Mouse (Mus musculus) limb, embryonic 11.5 days (tissue): Measurements from ENCODE around the gene Ndufa6. TPM values are rescaled to one million over a fixed set of nuclear protein-coding genes. Genes with fewer than 3 reads are reported as not detected.
"Not testable (repeated sequence)": the region's sequence is repeated elsewhere in the genome, so short reads cannot be mapped to it uniquely, and the experiment has no call there.

ENCODE experiments used
- ATAC-seq: fragments of 200-750 bp; cut with Nextera tagmentation; 2 replicates; pipeline ENCODE4 v1.8.0; 2017; ENCODE audit warnings: low read depth; ENCODE audit not compliant: insufficient number of reproducible peaks, low FRiP score, low TSS enrichment
- DNase-seq: peaks from one replicate; pipeline ENCODE4 v3.0.0-alpha.2; 2015; ENCODE audit warnings: low spot score
- H3K27ac ChIP-seq: fragments of 300-500 bp; sonication (generic); replicated peaks from 2 replicates; pipeline ENCODE4 v1.5.1; 2014; ENCODE audit warnings: low read depth, mild to moderate bottlenecking, low read length
- H3K27me3 ChIP-seq: fragments of 300-500 bp; sonication (generic); 2 replicates; pipeline ENCODE4 v1.6.1; 2014; ENCODE audit warnings: mild to moderate bottlenecking, low read length, mixed read lengths; ENCODE audit not compliant: control insufficient read depth, insufficient read depth
- H3K36me3 ChIP-seq: fragments of 300-500 bp; sonication (generic); 2 replicates; pipeline ENCODE4 v1.6.1; 2014; ENCODE audit warnings: mild to moderate bottlenecking, low read length, moderate library complexity, mixed read lengths; ENCODE audit not compliant: control insufficient read depth, insufficient read depth
- H3K4me1 ChIP-seq: fragments of 300-500 bp; sonication (generic); 2 replicates; pipeline ENCODE4 v1.6.1; 2014; ENCODE audit warnings: low read length, mixed read lengths; ENCODE audit not compliant: control insufficient read depth, insufficient read depth
- H3K4me2 ChIP-seq: fragments of 300-500 bp; sonication (generic); 2 replicates; pipeline ENCODE4 v1.6.1; 2014; ENCODE audit warnings: low read depth, mild to moderate bottlenecking, moderate library complexity; ENCODE audit not compliant: severe bottlenecking
- H3K4me3 ChIP-seq: fragments of 300-500 bp; sonication (generic); 2 replicates; pipeline ENCODE4 v1.5.1; 2014; ENCODE audit warnings: low read depth, low read length
- H3K9ac ChIP-seq: fragments of 300-500 bp; sonication (generic); 2 replicates; pipeline ENCODE4 v1.6.1; 2014; ENCODE audit warnings: mild to moderate bottlenecking, low read length
- H3K9me3 ChIP-seq: fragments of 300-500 bp; sonication (generic); 2 replicates; pipeline ENCODE4 v1.6.1; 2016; ENCODE audit warnings: low read length; ENCODE audit not compliant: control insufficient read depth
- WGBS: fragments of 180-500 bp; shearing (Covaris S2); extraction: QIAGEN DNeasy Blood & Tissue Kit; methylation state at CpG from one replicate; pipeline ENCODE4 v1.1.7; 2014; 5-methylcytosine and 5-hydroxymethylcytosine counted together
- polyA plus RNA-seq: library from polyadenylated mRNA; unstranded; fragments of >200 nt; fragmentation: Nextera tagmentation; extraction: Ambion mirVana; gene quantifications from 2 replicates; pipeline ENCODE4 v1.2.1, GENCODE M21; 2014

Gene Ndufa6
- polyA plus RNA-seq, 1 experiment from 2014 or later, result 278 TPM

- H3K27ac ChIP-seq, result no peak overlapping the region
- H3K4me1 ChIP-seq, result 0 out of 2 replicates have a peak, but pooled peaks cover 2% of the 10 kb centered on the region
- no peaks in the 10 kb centered on the region for H3K36me3 ChIP-seq
- no peak for ATAC-seq
- H3K4me3 ChIP-seq, result no peak overlapping the region
- 85% methylated on average over 17 of the region's 17 CpGs for WGBS
- no peak overlapping the region for H3K9ac ChIP-seq
- no peaks in the 10 kb centered on the region for H3K27me3 ChIP-seq
- no peak overlapping the region for H3K4me2 ChIP-seq
- no peaks in the 10 kb centered on the region for H3K9me3 ChIP-seq
- no peak for DNase-seq
These were observed 22.4 kb upstream of the Ndufa6 start for GRCm38 (mm10) chr15:82376393-82377138.

GRCm38 (mm10) chr15:82375855-82376254 lies 21.7 kb upstream of the Ndufa6 start:
- Histone ChIP-seq H3K4me3 (no peak overlapping the region), H3K27me3 (no peaks in the 10 kb centered on the region), H3K9ac (no peak overlapping the region), H3K27ac (no peak overlapping the region), H3K4me1 (0 out of 2 replicates have a peak, but pooled peaks cover 2% of the 10 kb centered on the region), H3K9me3 (no peaks in the 10 kb centered on the region), H3K4me2 (no peak overlapping the region), H3K36me3 (no peaks in the 10 kb centered on the region)
- ATAC-seq (no peak), DNase-seq (no peak)
- WGBS, result 88% methylated on average over 9 of the region's 9 CpGs

DNA sequence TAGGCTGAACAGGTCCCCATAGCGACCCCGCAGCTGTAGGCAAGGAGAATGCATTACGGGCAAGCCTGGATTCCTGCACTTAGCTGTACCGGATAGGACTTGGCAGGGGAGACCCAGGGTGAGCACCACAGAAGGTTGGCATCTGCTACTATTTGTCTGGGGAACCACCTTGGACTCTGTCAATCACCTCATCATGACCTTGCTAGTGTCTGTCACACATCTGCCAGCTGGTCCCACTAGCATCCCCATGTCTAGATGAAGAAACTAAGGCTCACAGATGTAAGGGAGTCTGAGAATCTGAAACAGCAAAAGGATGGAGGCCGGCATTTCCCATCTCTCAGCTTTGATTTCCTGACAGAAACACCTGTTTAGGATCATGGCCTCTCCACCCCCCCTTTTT lies 20.3 kb upstream of the Ndufa6 start:
- no peak overlapping the region for H3K4me3 ChIP-seq
- 87% methylated on average over 5 of the region's 5 CpGs for WGBS
- no peak overlapping the region for H3K9ac ChIP-seq
- no peak overlapping the region for H3K27ac ChIP-seq
- H3K4me2 ChIP-seq, result no peak overlapping the region
- H3K9me3 ChIP-seq, result no peaks in the 10 kb centered on the region
- no peak for ATAC-seq
- H3K36me3 ChIP-seq, result no peaks in the 10 kb centered on the region
- no peaks in the 10 kb centered on the region for H3K27me3 ChIP-seq
- no peak for DNase-seq
- no peaks in the 10 kb centered on the region for H3K4me1 ChIP-seq

DNA sequence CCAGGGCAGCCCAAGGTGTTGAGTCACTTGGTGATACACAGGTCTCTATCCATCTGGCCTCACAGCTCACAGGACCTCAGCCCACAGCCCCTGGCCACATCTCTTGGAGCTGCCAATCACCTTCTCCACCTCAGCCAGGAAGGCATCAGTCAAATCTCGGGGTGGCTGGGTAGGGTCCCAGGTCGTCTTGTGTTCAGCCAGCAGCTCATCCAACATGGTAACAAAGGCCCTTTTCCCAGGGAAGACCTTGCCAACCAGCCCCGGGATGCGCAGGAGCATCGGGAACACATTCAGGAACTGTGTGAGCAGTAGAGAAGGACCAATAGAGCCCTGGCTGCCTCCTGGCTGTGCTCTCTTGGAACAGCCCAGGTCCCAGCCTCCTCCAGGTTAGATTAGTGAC lies 18.9 kb upstream of the Ndufa6 start:
- Histone ChIP-seq H3K36me3 (no peaks in the 10 kb centered on the region), H3K4me2 (no peak overlapping the region), H3K27ac (no peak overlapping the region), H3K4me1 (no peaks in the 10 kb centered on the region), H3K27me3 (no peaks in the 10 kb centered on the region), H3K4me3 (no peak overlapping the region), H3K9me3 (no peaks in the 10 kb centered on the region), H3K9ac (no peak overlapping the region)
- DNase-seq (no peak), ATAC-seq (no peak)
- WGBS, result 85% methylated on average over 5 of the region's 5 CpGs

DNA sequence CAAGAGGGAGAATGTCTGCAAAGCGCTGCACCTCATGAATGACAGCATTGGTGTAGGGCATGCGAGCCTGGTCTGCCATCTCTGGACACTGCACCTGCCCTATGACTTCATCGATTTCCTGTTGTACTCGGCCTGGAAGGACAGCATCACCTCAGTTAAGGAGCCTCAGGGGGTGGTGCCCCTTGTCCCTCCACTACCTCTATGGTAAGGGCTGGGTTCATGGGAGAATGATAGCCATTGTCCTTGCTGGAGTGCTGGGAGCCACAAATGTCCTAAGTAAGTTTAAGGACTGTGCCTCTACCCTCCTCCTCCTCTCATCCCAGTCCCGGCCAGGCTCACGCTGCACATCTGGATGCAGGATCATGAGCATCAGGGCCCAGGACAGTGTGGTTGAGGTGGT lies 18.3 kb upstream of the Ndufa6 start:
- no peak for ATAC-seq
- H3K9ac ChIP-seq, result no peak overlapping the region
- no peak overlapping the region for H3K27ac ChIP-seq
- H3K36me3 ChIP-seq, result no peaks in the 10 kb centered on the region
- H3K27me3 ChIP-seq, result no peaks in the 10 kb centered on the region
- no peak overlapping the region for H3K4me3 ChIP-seq
- H3K9me3 ChIP-seq, result no peaks in the 10 kb centered on the region
- WGBS, result 91% methylated on average over 6 of the region's 6 CpGs
- H3K4me2 ChIP-seq, result no peak overlapping the region
- DNase-seq, result no peak
- no peaks in the 10 kb centered on the region for H3K4me1 ChIP-seq

DNA sequence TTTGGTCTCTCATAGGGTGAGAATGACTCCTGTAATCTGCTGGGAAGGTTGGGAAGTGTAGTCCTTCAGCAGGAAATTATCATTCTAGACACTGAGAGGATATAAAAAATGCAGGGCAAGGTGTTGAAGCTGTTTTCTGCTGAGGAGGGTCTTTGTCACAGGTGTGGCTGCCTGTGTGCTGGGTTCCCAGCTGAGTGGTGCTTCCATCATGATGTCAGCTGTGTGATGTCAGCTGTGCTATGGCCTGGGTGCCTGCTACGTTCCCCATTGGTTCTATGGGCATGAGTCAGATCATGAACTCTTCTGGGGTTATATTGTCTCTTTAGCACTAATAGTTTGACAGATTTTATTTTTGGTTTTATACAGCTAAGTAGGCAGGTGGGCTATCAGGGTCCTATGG lies 14.7 kb upstream of the Ndufa6 start:
- WGBS, result 85% methylated on average over 1 of the region's 1 CpGs

GRCm38 (mm10) chr15:82368146-82368545 lies 14.0 kb upstream of the Ndufa6 start:
- Histone ChIP-seq H3K27ac (no peak overlapping the region), H3K36me3 (no peaks in the 10 kb centered on the region), H3K4me2 (no peak overlapping the region), H3K9ac (no peak overlapping the region), H3K4me1 (no peaks in the 10 kb centered on the region), H3K4me3 (no peak overlapping the region), H3K9me3 (no peaks in the 10 kb centered on the region), H3K27me3 (no peaks in the 10 kb centered on the region)
- ATAC-seq (no peak), DNase-seq (no peak)
- 85% methylated on average over 4 of the region's 4 CpGs for whole genome bisulfite sequencing

More for the DNA sequence above, 14.7 kb upstream of the Ndufa6 start:
- ATAC-seq (no peak), DNase-seq (no peak)
- H3K4me2 ChIP-seq, result no peak overlapping the region
- H3K27ac ChIP-seq, result no peak overlapping the region
- no peaks in the 10 kb centered on the region for H3K36me3 ChIP-seq
- H3K27me3 ChIP-seq, result no peaks in the 10 kb centered on the region
- H3K9me3 ChIP-seq, result no peaks in the 10 kb centered on the region
- no peak overlapping the region for H3K4me3 ChIP-seq
- H3K4me1 ChIP-seq, result no peaks in the 10 kb centered on the region
- no peak overlapping the region for H3K9ac ChIP-seq

GRCm38 (mm10) chr15:82364561-82364960 lies 10.4 kb upstream of the Ndufa6 start:
- not testable (repeated sequence) for ATAC-seq, H3K4me2 ChIP-seq

GRCm38 (mm10) chr15:82363801-82364200 lies 9.7 kb upstream of the Ndufa6 start:
- H3K9me3 ChIP-seq, H3K36me3 ChIP-seq, ATAC-seq: not testable (repeated sequence)

More at GRCm38 (mm10) chr15:82364561-82364960, 10.4 kb upstream of the Ndufa6 start:
- H3K27me3 ChIP-seq, H3K27ac ChIP-seq, H3K9me3 ChIP-seq, H3K4me3 ChIP-seq, DNase-seq, H3K4me1 ChIP-seq, H3K36me3 ChIP-seq, H3K9ac ChIP-seq: not testable (repeated sequence)
- WGBS, result 27% methylated on average over 3 of the region's 9 CpGs

More at GRCm38 (mm10) chr15:82363801-82364200, 9.7 kb upstream of the Ndufa6 start:
- WGBS, result 81% methylated on average over 7 of the region's 12 CpGs
- not testable (repeated sequence) for H3K4me1 ChIP-seq, H3K27ac ChIP-seq, H3K27me3 ChIP-seq, H3K4me2 ChIP-seq, H3K9ac ChIP-seq, DNase-seq, H3K4me3 ChIP-seq
